Mouse (Mus musculus): ENCODE data around the gene Zfp423. TPM values are rescaled to one million over a fixed set of nuclear protein-coding genes. Genes with fewer than 3 reads are reported as not detected.

The Zfp423 gene
- polyA plus RNA-seq (2017; shearing (Covaris generic)), result not detected

DNA sequence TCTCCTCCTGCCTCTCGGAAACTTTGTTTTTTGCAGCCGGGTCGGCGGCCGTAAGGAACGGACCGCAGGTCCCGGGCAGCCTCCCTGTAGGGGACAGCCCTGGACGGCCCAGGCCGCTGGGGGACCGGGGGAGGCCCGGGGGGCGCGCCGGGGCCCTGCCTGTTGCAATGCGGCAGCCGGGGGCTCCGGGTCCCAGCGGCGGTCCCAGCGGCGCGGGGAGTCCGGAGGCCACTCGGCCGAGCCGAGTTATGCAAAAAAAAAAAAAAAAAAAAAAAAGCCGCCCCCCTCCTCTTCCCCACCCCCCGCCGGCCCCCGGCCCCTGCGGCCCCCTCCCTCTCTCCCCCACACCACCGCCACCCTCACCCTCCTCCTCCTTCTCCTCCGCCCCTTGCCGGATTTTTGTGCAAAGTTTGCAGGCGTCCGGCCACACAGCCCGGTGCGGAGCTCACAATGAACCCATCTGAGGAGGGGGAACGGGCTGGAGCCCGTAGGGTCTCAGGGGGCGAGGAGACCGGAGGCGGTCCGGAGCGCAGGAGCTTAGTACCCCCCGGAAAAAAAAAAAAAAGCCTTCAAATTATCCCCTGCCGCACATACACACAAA, at the start of gene Zfp423:
Zfp423 (minus strand) TSS at position 276 of the 601 bp plus-strand sequence.

Other genes starting within 250 kb of the Zfp423 start
- gene Cnep1r1, start 159.2 kb upstream of the Zfp423 start, polyA plus RNA-seq (2017; shearing (Covaris generic)), result 27.8 TPM
- gene Heatr3, start 178.3 kb upstream of the Zfp423 start, polyA plus RNA-seq (2017; shearing (Covaris generic)), result 33.3 TPM
- gene Tent4b, start 239.6 kb upstream of the Zfp423 start, polyA plus RNA-seq (2017; shearing (Covaris generic)), result 44.9 TPM

All from effector memory CD4-positive, alpha-beta T cell, adult 7 months (primary cell).